Mouse (Mus musculus) brain, embryonic 18.5 days (tissue): ENCODE results near the gene Dbn1.

Source experiments
- DNase-seq: peaks from one replicate; pipeline ENCODE4 v3.0.0-alpha.2; 2012; ENCODE audit warnings: low read depth, low spot score

The Dbn1 gene

GRCm38 (mm10) chr13:55510668-55511491, 23.0 kb upstream of the Dbn1 start:
- no peak for DNase-seq

- no peak for DNase-seq
Measured at GRCm38 (mm10) chr13:55510332-55510667, 22.4 kb upstream of the Dbn1 start.

GRCm38 (mm10) chr13:55508531-55508930, 20.6 kb upstream of the Dbn1 start:
- no peak for DNase-seq

DNA sequence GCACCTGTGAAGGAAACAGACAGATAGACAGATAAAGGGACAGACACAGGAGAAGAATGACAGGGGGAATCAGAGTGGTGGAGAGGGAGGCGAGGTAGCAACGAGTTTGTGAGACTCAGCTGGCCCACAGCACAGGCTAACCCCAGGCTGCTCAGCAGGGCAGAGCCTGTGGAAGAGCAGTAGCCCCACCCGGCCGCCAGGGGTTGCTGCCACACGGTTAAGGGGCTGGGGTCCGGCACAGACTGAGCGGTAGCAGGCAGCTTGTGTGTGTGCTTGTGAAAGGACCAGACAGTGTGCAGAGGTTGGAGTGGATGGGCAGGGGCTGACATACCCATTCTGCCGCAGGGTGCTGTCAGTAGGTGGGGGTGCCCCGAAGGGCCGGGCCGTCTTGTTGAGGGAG, 20.0 kb upstream of the Dbn1 start:
- no peak for DNase-seq

GRCm38 (mm10) chr13:55506697-55507096, 18.8 kb upstream of the Dbn1 start:
- no peak for DNase-seq

DNA sequence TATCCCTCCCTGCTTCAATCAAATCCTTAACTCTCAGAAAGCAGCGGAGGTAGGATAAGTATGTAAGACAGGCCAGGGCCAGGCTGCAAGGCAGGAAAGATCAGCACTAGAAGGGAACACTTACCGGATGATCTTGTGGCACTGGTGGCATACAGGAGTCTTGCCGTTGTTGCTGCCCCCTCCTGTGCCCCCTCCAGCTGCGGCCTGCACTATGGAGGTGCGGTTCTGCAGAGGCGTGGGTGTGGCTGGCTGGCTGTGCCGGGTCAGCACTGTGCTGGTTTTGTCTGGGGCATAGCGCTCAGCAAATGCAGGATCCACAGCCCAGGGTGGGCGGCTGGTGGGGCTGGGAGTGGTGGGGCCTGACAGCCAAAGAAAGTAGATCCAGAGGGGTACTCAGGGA, 17.9 kb upstream of the Dbn1 start:
- no peak for DNase-seq

DNA sequence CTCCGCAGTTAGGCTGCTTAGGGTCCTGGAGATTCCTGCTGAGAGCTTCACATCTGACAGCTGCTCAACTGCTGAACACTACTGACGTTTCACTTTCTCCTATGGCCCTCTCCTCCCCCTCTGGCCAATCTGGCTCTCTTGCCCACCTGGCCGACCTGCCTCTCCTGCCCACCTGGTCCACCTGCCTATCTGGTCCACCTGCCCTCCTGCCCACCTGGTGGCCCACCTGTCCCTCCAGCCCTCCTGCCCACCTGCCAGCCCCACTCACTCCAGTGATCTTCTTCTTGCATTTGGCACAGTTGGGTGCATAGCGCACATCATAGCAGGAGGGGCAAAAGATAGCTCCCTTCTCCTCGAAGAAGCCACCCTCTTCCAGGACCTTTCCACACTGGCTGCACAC, 16.5 kb upstream of the Dbn1 start:
- no peak for DNase-seq

DNA sequence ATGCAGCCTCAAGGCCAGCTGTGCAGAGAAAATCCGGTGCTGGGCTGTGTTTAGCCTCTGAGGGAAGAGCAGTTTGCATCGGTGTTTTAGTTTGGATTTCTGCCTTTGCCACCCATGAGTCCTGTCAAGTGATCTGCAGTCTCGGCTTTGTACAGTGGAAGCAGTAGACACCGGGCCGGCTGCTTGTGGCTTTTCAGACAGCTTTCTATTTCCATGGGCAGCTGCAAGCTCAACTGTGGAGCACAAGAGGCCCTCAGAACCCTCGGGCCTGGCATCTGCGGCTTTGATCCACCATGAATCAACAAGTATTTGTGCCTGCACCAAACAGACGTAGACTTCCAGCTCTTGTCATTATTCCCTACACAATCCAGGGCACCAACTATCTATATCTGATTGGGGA, 14.5 kb upstream of the Dbn1 start:
- DNase-seq: no peak

GRCm38 (mm10) chr13:55500575-55500974, 12.7 kb upstream of the Dbn1 start:
- no peak for DNase-seq

DNA sequence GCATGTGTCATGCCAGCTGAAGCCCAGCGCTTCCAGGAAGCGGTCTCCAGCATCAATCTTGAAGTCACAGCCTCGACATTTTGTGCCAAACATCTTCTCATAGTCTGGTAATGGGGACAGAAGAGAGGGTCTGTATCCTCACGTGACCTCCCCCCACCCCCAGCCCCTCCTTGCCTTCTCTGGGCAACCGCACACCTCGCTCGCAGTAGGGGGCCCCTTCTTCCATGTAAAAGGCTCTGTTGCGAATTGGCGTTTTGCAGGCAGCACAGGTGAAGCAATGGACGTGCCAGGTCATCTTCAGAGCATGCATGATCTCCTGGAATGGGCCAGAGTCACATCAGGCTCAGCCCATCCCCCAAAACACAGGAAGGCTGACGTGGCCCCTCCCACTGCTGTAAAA, 11.0 kb upstream of the Dbn1 start:
- DNase-seq: no peak

DNA sequence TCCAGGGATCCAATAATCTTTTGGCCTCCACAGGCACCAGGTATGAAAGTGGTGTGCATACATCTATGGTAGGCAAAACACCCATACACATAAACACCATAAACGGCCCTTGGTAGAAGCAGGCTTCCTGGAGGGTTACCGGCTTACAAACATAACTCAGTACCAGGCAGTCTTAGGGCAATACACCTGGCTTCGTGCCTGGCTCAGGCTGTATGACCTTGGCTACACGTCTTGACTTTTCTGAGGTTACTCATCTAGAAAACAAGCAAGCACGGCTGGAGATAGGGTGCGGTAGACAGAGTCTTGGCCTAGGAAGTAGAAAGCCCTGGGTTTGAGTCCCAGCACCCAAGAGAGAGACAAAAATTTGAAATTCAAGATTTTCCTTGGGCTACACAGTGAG, 8.8 kb upstream of the Dbn1 start:
- DNase-seq: no peak

- DNase-seq: no peak
Measured at GRCm38 (mm10) chr13:55495702-55496101, 7.8 kb upstream of the Dbn1 start.

DNA sequence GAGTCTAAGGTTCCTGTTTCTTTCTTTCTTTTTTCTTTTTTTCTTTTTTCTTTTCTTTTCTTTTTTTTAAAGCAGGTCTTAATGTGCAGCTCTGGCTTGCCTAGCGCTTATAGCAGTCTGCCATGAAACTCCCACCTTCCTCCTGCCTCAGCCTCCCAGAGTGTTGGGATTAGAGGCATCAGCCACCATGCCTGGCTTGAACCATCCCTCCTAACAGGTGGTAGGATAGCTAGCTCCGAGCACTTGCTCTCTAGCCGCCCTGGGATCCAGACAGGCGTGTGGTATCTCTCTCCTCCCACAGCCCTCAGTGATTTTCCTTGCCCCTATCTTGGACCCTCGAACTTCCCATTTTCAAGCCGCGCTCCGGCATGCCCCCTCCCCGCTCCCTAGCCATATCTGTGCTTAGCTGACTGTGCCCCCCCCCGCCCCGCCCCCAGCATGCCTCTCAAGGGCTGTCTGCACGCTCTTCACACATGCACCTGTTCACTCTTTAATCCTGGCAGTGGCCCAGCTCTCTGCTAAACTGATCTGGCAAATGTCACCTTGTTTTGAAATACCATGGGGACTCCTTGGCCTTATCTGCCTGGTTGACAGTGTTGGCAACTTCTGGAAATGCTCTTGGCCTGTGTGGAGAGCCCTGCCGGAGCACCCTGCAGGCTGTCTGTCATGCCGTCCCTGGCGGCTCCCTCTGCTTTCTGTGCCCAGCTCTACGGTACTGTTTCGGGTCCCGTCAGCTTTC, 7.1 kb upstream of the Dbn1 start:
- no peak for DNase-seq

GRCm38 (mm10) chr13:55494257-55494656, 6.3 kb upstream of the Dbn1 start:
- DNase-seq: no peak

DNA sequence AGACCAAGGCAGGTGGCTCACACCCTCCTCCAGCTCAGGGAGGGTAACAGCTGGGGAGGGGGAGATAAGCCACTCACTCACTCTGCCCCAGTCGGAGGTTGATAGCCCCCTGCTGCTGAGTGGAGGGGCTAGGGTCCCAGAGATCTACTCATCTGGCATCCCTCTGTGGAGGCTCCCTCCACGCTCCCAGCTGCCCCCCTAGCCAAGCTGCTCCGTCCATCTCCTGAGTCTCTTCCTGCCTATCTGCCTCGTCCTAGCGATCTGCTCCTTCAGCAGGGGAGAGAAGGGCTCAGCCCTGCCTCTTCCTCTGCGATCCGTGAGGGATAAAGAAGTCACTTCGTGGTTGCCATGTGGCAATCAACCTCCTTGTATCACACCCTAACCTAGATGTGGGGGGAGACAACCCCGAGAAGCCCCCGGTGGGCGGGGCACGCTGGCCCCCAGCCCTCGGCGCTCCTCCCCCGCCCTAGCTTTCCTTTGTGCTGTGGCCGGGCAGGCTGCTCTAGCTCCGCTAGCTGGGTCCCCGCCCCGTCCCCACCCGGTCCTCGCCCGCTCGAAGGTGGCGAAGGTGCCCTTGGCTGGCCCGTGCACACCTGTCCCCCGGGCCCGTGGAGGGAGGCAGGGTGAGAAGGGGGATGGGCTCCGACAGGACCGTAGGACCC, 864 bp downstream of the Dbn1 start:
- DNase-seq: no peak

- no peak for DNase-seq
Measured at GRCm38 (mm10) chr13:55486029-55486794, 1.7 kb downstream of the Dbn1 start.

DNA sequence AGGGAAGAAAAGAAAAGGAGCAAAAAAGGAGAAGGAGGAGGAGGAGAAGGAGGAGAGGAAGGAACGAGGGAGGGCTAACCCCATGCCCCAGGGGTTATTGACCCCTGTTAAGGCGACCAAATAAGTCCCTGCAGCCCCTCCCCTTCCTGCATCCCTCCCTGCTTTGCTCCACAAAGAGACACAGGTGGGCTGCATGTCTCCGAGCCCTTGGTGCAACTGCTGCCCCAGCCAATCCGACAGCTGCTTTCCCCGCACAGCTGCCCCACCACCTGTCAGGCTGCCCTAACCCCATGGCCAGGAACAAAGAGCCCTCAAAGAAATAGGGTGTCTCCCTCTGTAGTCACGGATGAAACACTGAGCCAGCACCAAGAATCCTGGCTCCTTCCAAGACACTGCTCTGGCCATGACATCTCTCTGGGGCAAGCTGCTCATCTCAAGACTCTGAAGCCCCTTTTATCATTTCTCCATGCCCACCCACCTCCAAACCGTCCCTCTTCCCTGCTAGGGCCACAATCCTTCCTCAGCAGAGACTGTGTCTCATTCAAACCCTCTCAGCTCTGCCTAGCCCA, 3.3 kb downstream of the Dbn1 start:
- DNase-seq: no peak

GRCm38 (mm10) chr13:55483593-55483992, 4.3 kb downstream of the Dbn1 start:
- peak; percentile 91 for DNase-seq

GRCm38 (mm10) chr13:55483071-55483470, 4.8 kb downstream of the Dbn1 start:
- no peak for DNase-seq

DNA sequence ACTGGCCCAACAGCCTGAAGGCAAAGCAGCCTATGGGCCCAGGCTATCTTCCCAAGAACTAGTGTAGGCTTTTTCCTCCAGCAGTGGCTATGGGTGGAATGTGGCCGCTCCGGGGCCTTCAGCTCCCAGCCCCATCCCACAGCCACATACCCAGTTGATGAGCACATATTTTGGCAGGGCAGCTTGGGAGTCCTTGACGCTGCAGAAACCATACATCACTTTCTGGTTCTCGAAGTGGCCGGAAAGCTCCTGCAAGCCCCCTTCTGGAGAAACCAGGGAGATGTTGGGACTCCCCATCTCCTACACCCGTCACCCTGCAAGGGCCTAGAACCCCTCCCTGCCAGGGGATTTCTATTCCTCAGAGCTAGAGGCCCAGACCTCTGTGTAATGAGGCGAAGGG, 5.4 kb downstream of the Dbn1 start:
- no peak for DNase-seq

- DNase-seq: no peak
Measured at GRCm38 (mm10) chr13:55479929-55480328, 8.0 kb downstream of the Dbn1 start.

- no peak for DNase-seq
Measured at GRCm38 (mm10) chr13:55479008-55479407, 8.9 kb downstream of the Dbn1 start.
